Mouse (Mus musculus) C2C12 (cell line): Measurements from ENCODE around the gene Plce1. TPM values are rescaled to one million over a fixed set of nuclear protein-coding genes. Genes with fewer than 3 reads are reported as not detected.

Experiments
- H3K27me3 ChIP-seq: one replicate; pipeline ENCODE4 v1.6.1; 2011; ENCODE audit not compliant: control insufficient read depth, insufficient read depth, insufficient read length
- H3K36me3 ChIP-seq: one replicate; pipeline ENCODE4 v1.6.1; 2011; ENCODE audit not compliant: control insufficient read depth, insufficient read depth
- H3K4me3 ChIP-seq: one replicate; pipeline ENCODE4 v1.5.1; 2011; ENCODE audit warnings: mild to moderate bottlenecking, control low read depth; ENCODE audit not compliant: poor library complexity, insufficient read depth, severe bottlenecking
- H3K79me2 ChIP-seq: one replicate; pipeline ENCODE4 v1.6.1; 2011; ENCODE audit not compliant: control insufficient read depth, insufficient read depth
- H3K79me3 ChIP-seq: one replicate; pipeline ENCODE4 v1.6.1; 2011; ENCODE audit warnings: low read depth, control low read depth
- H3ac ChIP-seq: one replicate; pipeline ENCODE3; 2011; ENCODE audit warnings: low read depth; ENCODE audit not compliant: control insufficient read depth, insufficient read length
- CEBPB ChIP-seq: IDR thresholded peaks from one replicate; pipeline ENCODE4 v1.6.1; 2011; ENCODE audit warnings: low read depth, mild to moderate bottlenecking, control low read depth, moderate library complexity
- CTCF ChIP-seq: IDR thresholded peaks from one replicate; pipeline ENCODE4 v1.5.1; 2011; ENCODE audit not compliant: control insufficient read depth, insufficient read depth, insufficient read length
- FOSL1 ChIP-seq: IDR thresholded peaks from one replicate; pipeline ENCODE4 v1.8.0; 2011; ENCODE audit warnings: mild to moderate bottlenecking, low read length; ENCODE audit not compliant: poor library complexity, insufficient read depth, severe bottlenecking
- MAX ChIP-seq: IDR thresholded peaks from one replicate; pipeline ENCODE4 v1.6.1; 2011; ENCODE audit warnings: mild to moderate bottlenecking, control low read depth
- MYOD1 ChIP-seq: IDR thresholded peaks from one replicate; pipeline ENCODE4 v1.6.1; 2011; ENCODE audit warnings: low read depth; ENCODE audit not compliant: control insufficient read depth, insufficient read length
- MYOG ChIP-seq: IDR thresholded peaks from one replicate; pipeline ENCODE4 v1.6.1; 2011; ENCODE audit not compliant: control insufficient read depth, insufficient read length; ENCODE audit errors: extremely low read depth
- USF1 ChIP-seq: IDR thresholded peaks from one replicate; pipeline ENCODE4 v1.6.1; 2011; ENCODE audit warnings: low read depth, mild to moderate bottlenecking, control low read depth, moderate library complexity
- long read RNA-seq, 2 experiments: library from polyadenylated mRNA; unstranded; transcript quantifications; one replicate each; pipeline ENCODE4 v2.0.0; 2019 to 2020
- polyA plus RNA-seq: library from polyadenylated mRNA; unstranded; fragments of >200 nt; fragmentation: generic; extraction: Trizol; gene quantifications from one replicate; pipeline ENCODE4 v1.2.1, GENCODE M21; 2012; ENCODE audit warnings: missing spikeins

Plce1 gene
- not detected for polyA plus RNA-seq
- long read RNA-seq, experiment 1 = 0 reads
- long read RNA-seq, experiment 2 = 0 reads

DNA sequence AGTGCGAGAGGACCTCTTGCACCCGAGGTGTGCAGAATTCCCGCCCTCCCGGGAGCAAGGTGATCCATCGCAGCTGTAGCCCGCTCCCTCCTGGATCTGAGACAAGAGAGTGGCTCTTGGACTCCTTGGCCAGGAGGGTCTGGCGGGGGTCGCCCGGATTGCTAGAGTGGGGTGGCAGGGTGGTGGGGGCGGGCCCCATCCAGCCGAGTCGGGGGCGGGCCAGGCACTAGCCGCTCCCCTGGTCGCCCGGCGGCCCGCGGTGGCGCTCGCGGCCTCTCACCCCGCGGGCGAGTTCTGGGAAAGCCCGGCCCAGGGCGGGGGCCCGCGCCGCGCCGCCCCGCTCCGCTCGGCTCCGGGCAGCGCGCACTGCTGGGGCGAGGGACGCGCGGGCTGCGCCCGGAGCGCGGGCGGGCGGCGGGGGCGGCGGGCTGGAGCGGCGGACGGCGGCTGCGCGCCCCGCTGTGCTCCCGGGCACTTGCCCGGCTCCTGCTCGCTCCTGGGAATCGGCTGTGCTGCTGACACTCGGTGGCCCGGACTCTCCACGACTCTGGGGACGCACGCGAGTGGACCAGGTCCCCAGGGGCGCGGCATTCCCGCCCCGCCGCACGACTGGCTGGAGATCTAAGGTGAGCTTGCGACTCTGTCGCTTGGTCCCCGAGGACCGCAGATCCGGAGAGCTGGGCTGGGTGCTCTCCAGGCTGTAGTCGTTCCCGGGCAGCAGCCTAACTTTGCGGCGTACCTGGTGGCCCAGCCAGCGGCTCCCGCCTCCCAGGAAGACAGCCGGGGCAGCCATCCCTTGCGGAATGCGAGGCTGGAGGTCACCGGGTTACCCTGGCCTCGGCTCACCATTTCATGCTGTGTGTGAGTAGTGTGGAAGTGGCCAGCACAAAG lies at the start of gene Plce1:
Gene Plce1, plus strand, starts transcription at position 379 of the 891 bp plus-strand sequence.
- no peak within 1 kb of the TSS for H3K4me3 ChIP-seq
- H3K36me3 ChIP-seq = no peaks in the 10 kb centered on the region
- TF ChIP-seq MYOD1 (no peak), USF1 (no peak), CTCF (no peak), MAX (no peak), CEBPB (no peak), MYOG (no peak), FOSL1 (no peak)
- no peaks in the 10 kb centered on the region for H3K79me3 ChIP-seq
- H3K27me3 ChIP-seq = peaks cover 34% of the 10 kb centered on the region
- H3ac ChIP-seq = no peak within 1 kb of the TSS
- H3K79me2 ChIP-seq = no peaks in the 10 kb centered on the region

DNA sequence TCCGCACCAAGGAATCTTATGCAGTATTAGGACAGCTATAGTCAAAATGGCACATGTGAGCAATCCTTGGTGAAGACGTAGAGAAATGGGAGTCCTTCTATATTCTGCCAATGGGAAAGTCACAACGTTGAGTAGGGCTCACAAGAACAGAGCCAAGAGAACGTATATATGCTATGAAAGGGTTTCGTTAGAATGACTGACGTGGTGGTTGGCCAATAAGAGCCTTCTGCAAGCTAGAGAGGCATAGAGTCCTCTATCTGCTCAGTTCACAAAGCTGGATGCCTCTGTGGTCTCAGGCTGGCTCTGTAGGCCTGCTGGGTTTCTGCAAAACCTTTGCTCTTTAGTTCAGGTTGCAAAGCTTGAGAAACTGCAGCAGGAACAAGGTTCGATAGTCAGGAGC lies 49.6 kb upstream of the Plce1 start:
- TF ChIP-seq USF1 (no peak), CTCF (no peak), MAX (no peak), MYOG (no peak), MYOD1 (no peak), FOSL1 (no peak), CEBPB (no peak)
- H3ac ChIP-seq = no peak overlapping the region
- H3K36me3 ChIP-seq = no peaks in the 10 kb centered on the region
- no peaks in the 10 kb centered on the region for H3K27me3 ChIP-seq
- no peaks in the 10 kb centered on the region for H3K79me2 ChIP-seq
- H3K4me3 ChIP-seq = no peak overlapping the region
- H3K79me3 ChIP-seq = no peaks in the 10 kb centered on the region

DNA sequence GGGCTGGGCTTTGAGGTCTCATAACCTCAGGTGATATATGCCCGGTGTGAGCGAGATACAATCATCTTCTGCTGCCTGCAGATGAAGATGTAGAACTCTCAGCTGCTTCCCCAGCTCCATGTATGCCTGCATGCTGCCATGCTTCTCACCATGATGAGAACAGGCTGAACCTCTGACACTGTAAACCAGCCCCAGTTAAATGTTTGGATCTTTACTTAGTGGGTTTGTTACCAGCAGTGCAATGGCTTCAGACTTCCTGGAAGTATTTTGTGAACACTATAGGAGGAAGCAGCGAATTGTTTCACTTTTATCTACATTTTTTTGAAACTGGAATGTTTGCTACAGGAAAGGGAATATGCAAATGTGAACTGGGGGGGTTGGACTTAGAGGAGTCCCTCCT lies 48.9 kb upstream of the Plce1 start:
- Histone ChIP-seq H3K36me3 (no peaks in the 10 kb centered on the region), H3K79me3 (no peaks in the 10 kb centered on the region), H3K79me2 (no peaks in the 10 kb centered on the region), H3K27me3 (no peaks in the 10 kb centered on the region), H3ac (no peak overlapping the region), H3K4me3 (no peak overlapping the region)
- no peak for TF ChIP-seq FOSL1
- TF ChIP-seq USF1 = no peak
- no peak for TF ChIP-seq MYOG
- no peak for TF ChIP-seq CTCF
- no peak for TF ChIP-seq CEBPB
- TF ChIP-seq MAX = no peak
- no peak for TF ChIP-seq MYOD1

DNA sequence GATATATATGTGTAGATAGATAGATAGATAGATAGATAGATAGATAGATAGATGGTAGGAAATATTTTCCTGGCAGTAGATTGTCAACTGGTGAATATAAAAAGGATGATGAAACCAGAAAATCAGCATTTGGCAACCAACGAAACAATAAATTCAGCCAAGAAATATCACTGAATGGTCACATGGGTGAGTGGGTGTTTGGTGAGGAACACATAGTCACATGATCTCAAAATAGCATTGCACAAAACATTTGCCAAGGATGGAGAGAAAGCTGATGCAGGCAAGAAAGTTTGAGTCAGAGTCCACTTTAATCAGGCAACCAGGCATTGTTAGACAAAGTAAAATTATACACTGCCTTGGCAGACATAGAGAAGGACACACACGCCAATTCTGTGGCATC lies 47.5 kb upstream of the Plce1 start:
- no peak overlapping the region for H3K4me3 ChIP-seq
- H3K36me3 ChIP-seq = no peaks in the 10 kb centered on the region
- no peaks in the 10 kb centered on the region for H3K27me3 ChIP-seq
- TF ChIP-seq CTCF (no peak), CEBPB (no peak), MAX (no peak), MYOD1 (no peak), MYOG (no peak), USF1 (no peak)
- H3K79me3 ChIP-seq = no peaks in the 10 kb centered on the region
- H3K79me2 ChIP-seq = no peaks in the 10 kb centered on the region
- no peak overlapping the region for H3ac ChIP-seq

DNA sequence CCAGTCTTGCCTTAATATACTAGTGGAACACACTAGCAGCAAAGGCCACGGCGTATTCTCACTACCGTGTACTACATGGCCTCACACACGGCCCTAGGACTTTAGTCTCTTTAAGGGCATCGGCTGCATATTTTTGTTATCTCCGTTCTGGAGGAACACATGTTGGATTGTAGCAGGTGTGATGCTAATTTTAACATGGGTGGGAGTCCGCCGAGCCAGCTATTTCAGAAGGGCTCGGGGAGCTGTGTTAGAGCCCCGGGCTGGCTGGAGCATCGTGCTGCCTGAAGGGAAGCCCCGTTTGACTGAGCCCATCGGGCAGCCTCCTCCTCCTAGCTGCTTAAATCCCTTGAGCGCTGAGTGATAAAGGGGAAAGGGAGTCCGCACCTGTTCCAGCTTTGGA lies 45.7 kb upstream of the Plce1 start:
- no peak for TF ChIP-seq MYOG
- TF ChIP-seq FOSL1 = no peak
- TF ChIP-seq MYOD1 = no peak
- no peak for TF ChIP-seq CEBPB
- TF ChIP-seq CTCF = no peak
- no peak for TF ChIP-seq USF1
- no peak for TF ChIP-seq MAX
- Histone ChIP-seq H3ac (no peak overlapping the region), H3K4me3 (no peak overlapping the region), H3K79me2 (no peaks in the 10 kb centered on the region), H3K27me3 (no peaks in the 10 kb centered on the region), H3K79me3 (no peaks in the 10 kb centered on the region), H3K36me3 (no peaks in the 10 kb centered on the region)
